17 mouse cellular contexts compared by ENCODE assay signal in genomic region chr8:91077077-91077867, GRCm38 (mm10). TPM values are rescaled to one million over a fixed set of nuclear protein-coding genes. Genes with fewer than 3 reads are reported as not detected.
DNase-seq lines count a peak whose midpoint lies in the region; ATAC-seq and TF ChIP-seq lines count a peak whose summit lies in the region.
"Had no signal": no experiment of that assay in that cellular context is flagged by ENCODE, and none has a peak within 500 bp of the region (broad histone marks: within the 10 kb centered on the region; RNA-seq: fewer than 3 reads in every experiment).

No protein-coding gene starts in this region.

- peaks cover 44% of the 10 kb centered on the region for H3K36me3 ChIP-seq in heart, postnatal 0 days (replicated peaks; ENCODE audit: control insufficient read depth, insufficient read depth, low read length)
- peaks cover 2% of the 10 kb centered on the region; the same call in 1 of the 2 replicates for H3K36me3 ChIP-seq in liver, embryonic 16.5 days (ENCODE audit: control insufficient read depth, insufficient read depth)

- no peaks in the 10 kb centered on the region for H3K9me3 ChIP-seq in heart, postnatal 0 days (replicated peaks; ENCODE audit: control insufficient read depth, low read length)
- no peaks in the 10 kb centered on the region for H3K9me3 ChIP-seq in liver, embryonic 16.5 days (replicated peaks; ENCODE audit: control insufficient read depth, low read length)
- H3K9me3 ChIP-seq: heart, embryonic 10.5 days; hindbrain, embryonic 10.5 days had no signal

- peak overlapping the region; percentile 43; the same call in 1 of the 2 replicates for H3K27ac ChIP-seq in heart, postnatal 0 days (ENCODE audit: low read depth)
- no peak overlapping the region for H3K27ac ChIP-seq in liver, embryonic 16.5 days (ENCODE audit: low read length)
- H3K27ac ChIP-seq in layer of hippocampus, adult 2 months: no peak overlapping the region
- H3K27ac ChIP-seq: heart, embryonic 10.5 days; hindbrain, embryonic 10.5 days had no signal

- no peak overlapping the region for H3K4me2 ChIP-seq in heart, postnatal 0 days (ENCODE audit: low read depth, low read length)
- H3K4me2 ChIP-seq in liver, embryonic 16.5 days (ENCODE audit: low read depth, low read length): no peak overlapping the region

- ATAC-seq in heart, postnatal 0 days (ENCODE audit: insufficient read depth, low read depth): no peak
- peak; percentile 41; the same call in 1 of the 2 replicates for ATAC-seq in liver, embryonic 16.5 days (ENCODE audit: low read depth)
- ATAC-seq: intestine, embryonic 16.5 days had no signal

- DNase-seq in heart, postnatal 0 days (ENCODE audit: low spot score): no peak
- DNase-seq in heart, adult 8-10 months (ENCODE audit: low spot score): no peak
- peak; percentile 8 for DNase-seq in MEL-GATA-1-ER (ENCODE audit: extremely low read depth, low read depth)
- DNase-seq in thymus, postnatal 10 days (ENCODE audit: low spot score in 2 of 2): peak; percentile 58 to 60
- DNase-seq in urinary bladder, adult 2 months (ENCODE audit: low spot score): no peak
- no peak for DNase-seq in layer of hippocampus, adult 2 months (ENCODE audit: low spot score in 2 of 2)
- DNase-seq in c-Kit-positive CD71-positive TER-119-positive erythroid progenitor cells, embryonic 14.5 days (ENCODE audit: low spot score): no peak
- DNase-seq: cerebellum, adult 11 months; cerebellum, postnatal 36 days; gastrocnemius, postnatal 14 days; kidney, postnatal 10 days; lung, postnatal 4 days; right cerebral cortex, postnatal 4 days had no signal

- no peak for TF ChIP-seq CTCF in heart, postnatal 0 days (IDR thresholded peaks at IDR 0.05; ENCODE audit: low read depth)
- TF ChIP-seq CTCF in layer of hippocampus, adult 2 months (conservative IDR thresholded peaks at IDR 0.05): no peak

- WGBS in heart, postnatal 0 days: 88% methylated on average over 12 of the region's 12 CpGs
- WGBS in liver, embryonic 16.5 days (ENCODE audit: insufficient replicate concordance): 54% methylated on average over 12 of the region's 12 CpGs

- peaks cover 3% of the 10 kb centered on the region; the same call in 1 of the 2 replicates for H3K4me1 ChIP-seq in heart, postnatal 0 days (ENCODE audit: control insufficient read depth, insufficient read depth)
- H3K4me1 ChIP-seq in liver, embryonic 16.5 days (ENCODE audit: control insufficient read depth, low read depth, low read length): no peaks in the 10 kb centered on the region
- H3K4me1 ChIP-seq: heart, embryonic 10.5 days; hindbrain, embryonic 10.5 days had no signal

- H3K27me3 ChIP-seq in heart, postnatal 0 days (ENCODE audit: control insufficient read depth, insufficient read depth, low read length): no peaks in the 10 kb centered on the region
- no peaks in the 10 kb centered on the region for H3K27me3 ChIP-seq in liver, embryonic 16.5 days (ENCODE audit: control insufficient read depth, insufficient read depth, low read depth, low read length)

- no peak for TF ChIP-seq EP300 in heart, postnatal 0 days (IDR thresholded peaks at IDR 0.05; ENCODE audit: low read depth)

- no peak overlapping the region for H3K4me3 ChIP-seq in heart, postnatal 0 days (ENCODE audit: low read depth, low read length)
- no peak overlapping the region for H3K4me3 ChIP-seq in liver, embryonic 16.5 days (ENCODE audit: low read depth, low read length)
- no peak overlapping the region for H3K4me3 ChIP-seq in layer of hippocampus, adult 2 months
- H3K4me3 ChIP-seq: heart, embryonic 10.5 days; hindbrain, embryonic 10.5 days had no signal

- no peak overlapping the region for H3K9ac ChIP-seq in heart, postnatal 0 days (replicated peaks; ENCODE audit: low read depth, low read length)
- no peak overlapping the region for H3K9ac ChIP-seq in liver, embryonic 16.5 days (ENCODE audit: low read depth, low read length)

RNA-seq across cellular contexts. Expression of gene Rbl2, which starts 7.4 kb away (rescaled TPM):
- 20.1 and 26.4 TPM in 2 replicates for total RNA-seq in heart, postnatal 0 days (2014; rRNA removed; ENCODE audit: low replicate concordance)
- 10.9 and 12.1 TPM in 2 replicates for polyA plus RNA-seq in heart, postnatal 0 days (2015; fragmentation: Nextera tagmentation; extraction: Ambion mirVana)
- 10 to 100 TPM; 34.6 to 46.1 (median 42.0) TPM for total RNA-seq in heart, adult 8-10 months (2022)
- 6.0 and 6.1 TPM in 2 replicates for polyA plus RNA-seq in liver, embryonic 16.5 days (2015; fragmentation: Nextera tagmentation; extraction: Ambion mirVana)
- polyA plus RNA-seq in urinary bladder, adult 2 months (2012; rRNA removed): 29.3 and 33.2 TPM in 2 replicates
- total RNA-seq in layer of hippocampus, adult 2 months (2021): 10 to 100 TPM; 38.5 to 42.3 TPM

Comparison
In these comparisons a context has a peak if more than half of its experiments do, and no peak if none do; other contexts are left out.
1. DNase-seq: peak in MEL-GATA-1-ER (single experiment) and thymus, postnatal 10 days (2 of 2); none in heart, postnatal 0 days (single experiment), heart, adult 8-10 months (single experiment), urinary bladder, adult 2 months (single experiment), layer of hippocampus, adult 2 months (0 of 2) and c-Kit-positive CD71-positive TER-119-positive erythroid progenitor cells, embryonic 14.5 days (single experiment).